Mouse (Mus musculus): ENCODE results near the gene Gltpd2.

GRCm38 (mm10) chr11:70513520-70513919, 5.5 kb upstream of the Gltpd2 start:
- TF ChIP-seq POLR2A (IDR thresholded peaks at IDR 0.05; ENCODE audit: insufficient read length, low read depth) (no peak), POLR2AphosphoS2 (IDR thresholded peaks at IDR 0.05; ENCODE audit: insufficient read length, low read depth) (no peak), E2F4 (IDR thresholded peaks at IDR 0.05; ENCODE audit: insufficient read depth) (no peak), CEBPB (IDR thresholded peaks at IDR 0.05; ENCODE audit: insufficient read depth, poor library complexity, severe bottlenecking) (no peak), MAX (IDR thresholded peaks at IDR 0.05; ENCODE audit: low read depth) (no peak), TCF12 (IDR thresholded peaks at IDR 0.05; ENCODE audit: insufficient read depth, poor library complexity, severe bottlenecking) (no peak), MYOD1 (IDR thresholded peaks at IDR 0.05; ENCODE audit: control insufficient read depth in 1 of 3, insufficient read length in 2 of 3, low read depth in 2 of 3) (no peak), SRF (IDR thresholded peaks at IDR 0.05; ENCODE audit: control insufficient read depth, insufficient read length, low read depth) (no peak), REST (IDR thresholded peaks at IDR 0.05; ENCODE audit: insufficient read depth, insufficient read length) (no peak), MYOG (IDR thresholded peaks at IDR 0.05; ENCODE audit: control insufficient read depth in 1 of 3, insufficient read depth in 1 of 3, insufficient read length in 2 of 3, low read depth in 2 of 3) (no peak)

Data from myocyte (in vitro differentiated cells).